Mouse (Mus musculus) heart, postnatal 14 days (tissue): ENCODE results near the gene Rab40c. TPM values are rescaled to one million over a fixed set of nuclear protein-coding genes. Genes with fewer than 3 reads are reported as not detected.
A peak's percentile ranks its signal among the peaks of the same experiment; 100 is the strongest.

Source experiments
- DNase-seq, 2 experiments: peaks; one replicate each; pipeline ENCODE4 v3.0.0; 2021 to 2022
- intact Hi-C: fragments of 180-260 bp; cut with DNase I; formaldehyde crosslinking; loops from one replicate; pipeline ENCODE4 v1.15.1; 2025
- total RNA-seq, 2 experiments: library from RNA; stranded (reverse); gene quantifications; 2 replicates each; pipeline ENCODE4 v1.2.3; 2021

The Rab40c gene
- total RNA-seq, 2 experiments from 2014 or later, result 14.4 to 20.0 TPM

DNA sequence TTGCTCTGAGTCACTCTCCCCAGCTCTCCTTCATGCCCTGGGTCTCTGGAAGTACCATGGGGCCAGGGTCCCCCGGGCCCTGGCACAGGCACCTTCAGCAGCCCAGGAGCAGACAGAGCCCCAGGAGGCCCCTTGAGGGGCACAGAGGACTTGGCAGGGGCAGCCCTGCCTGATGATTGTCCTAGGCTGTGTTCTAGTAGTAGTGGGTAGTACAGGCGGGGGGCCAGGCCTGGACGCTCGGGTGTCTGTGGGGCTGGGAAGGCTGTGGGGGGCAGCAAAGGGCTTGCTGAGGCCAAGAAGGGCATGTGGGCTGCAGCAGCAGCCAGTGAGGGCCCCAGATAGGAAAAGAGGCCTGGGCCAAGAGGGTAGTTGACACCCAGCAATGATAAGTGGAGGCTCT lies 28.0 kb upstream of the Rab40c start:
- no peak for DNase-seq
- intact Hi-C loops, result no loop called here

DNA sequence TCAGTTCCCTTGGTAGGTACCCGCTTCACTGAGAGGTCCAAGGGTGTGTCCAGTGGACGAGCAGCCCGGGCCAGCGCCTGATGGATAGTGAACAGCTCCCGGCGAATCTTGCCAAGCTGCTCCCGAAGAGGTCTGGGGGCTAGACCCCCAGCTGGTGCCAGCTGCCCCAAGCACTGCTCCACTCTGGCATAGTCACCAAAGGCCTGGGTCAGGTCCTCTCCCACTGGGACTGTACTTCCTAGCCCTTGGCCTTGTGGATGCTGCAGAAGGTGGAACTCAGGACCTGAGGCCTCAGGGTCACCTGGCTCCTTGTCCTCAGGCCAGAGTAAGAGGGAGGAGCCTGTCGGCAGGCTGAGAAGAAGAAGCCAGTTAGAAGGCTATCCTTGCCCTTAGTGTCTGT lies 27.4 kb upstream of the Rab40c start:
- intact Hi-C loops, result no loop called here
- no peak for DNase-seq

DNA sequence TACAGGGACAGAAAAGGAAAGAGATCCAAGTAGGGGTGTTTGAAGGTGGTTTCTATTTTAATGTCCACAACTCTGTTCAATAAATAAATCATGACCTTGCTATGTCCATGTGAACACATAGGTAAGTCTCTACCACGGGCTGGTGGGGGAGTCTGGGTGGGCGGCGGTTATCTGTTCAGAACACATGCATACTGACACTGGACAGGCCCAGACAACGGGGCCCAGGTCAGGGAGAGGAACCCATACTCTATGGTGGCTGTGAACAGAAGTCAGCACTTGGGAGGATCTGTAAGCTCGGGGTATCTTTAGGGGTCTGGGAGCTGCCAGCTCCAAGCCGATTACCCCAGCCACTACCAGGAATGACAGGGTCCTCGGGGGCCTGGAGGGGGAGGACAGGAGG lies 26.8 kb upstream of the Rab40c start:
- intact Hi-C loops, result no loop called here

GRCm38 (mm10) chr17:25945517-25946155 lies 26.1 kb upstream of the Rab40c start:
- DNase-seq, result peak; percentile 33 to 55
- intact Hi-C loops, result no loop called here

More for the DNA sequence above, 26.8 kb upstream of the Rab40c start:
- no peak for DNase-seq

DNA sequence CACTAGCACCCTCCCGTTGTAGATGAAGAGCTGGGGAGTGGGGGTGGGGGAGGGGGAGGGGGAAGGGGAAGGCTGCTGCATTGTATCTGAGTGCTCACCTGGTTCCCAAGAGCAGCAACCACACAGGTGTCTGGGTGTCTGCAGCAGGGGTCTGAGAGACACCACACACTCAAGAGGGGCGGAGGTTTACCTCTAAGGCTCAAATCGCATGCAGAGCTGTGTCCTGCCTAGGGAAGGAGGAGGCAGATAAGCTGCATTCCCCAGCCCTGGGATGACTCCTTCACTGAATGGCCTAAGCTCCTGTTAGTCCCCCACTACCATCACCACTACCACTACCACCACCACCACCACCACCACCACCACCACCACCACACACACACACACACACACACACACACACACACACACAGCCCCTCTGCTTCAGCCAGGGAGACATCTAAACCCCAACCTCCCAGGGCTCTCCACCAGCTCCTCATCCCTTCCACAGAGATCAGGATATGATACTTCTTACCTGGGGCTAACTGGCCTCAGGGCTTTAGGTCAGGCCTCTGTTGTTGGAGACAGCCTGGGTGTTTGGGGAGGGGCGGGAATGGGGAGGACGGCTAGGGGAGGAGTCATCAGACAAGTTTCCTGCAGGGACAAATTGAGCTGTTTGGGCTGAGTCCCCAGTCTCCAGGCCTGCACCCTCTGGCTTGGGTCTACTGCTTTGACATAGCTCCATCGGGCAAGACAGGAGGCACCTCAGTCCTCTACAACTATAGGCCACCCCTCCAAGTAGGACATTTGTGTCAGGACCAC lies 25.0 kb upstream of the Rab40c start, which contains the start of the genes Pigq and Nhlrc4:
Gene Pigq, minus strand, starts transcription at position 571 of the 798 bp plus-strand sequence.
Gene Nhlrc4, minus strand, starts transcription at position 596 of the 798 bp plus-strand sequence.
- intact Hi-C loops, result no loop called here
- DNase-seq, result no peak

- intact Hi-C loops, result no loop called here
Observed at GRCm38 (mm10) chr17:25943769-25944168, 24.2 kb upstream of the Rab40c start.

DNA sequence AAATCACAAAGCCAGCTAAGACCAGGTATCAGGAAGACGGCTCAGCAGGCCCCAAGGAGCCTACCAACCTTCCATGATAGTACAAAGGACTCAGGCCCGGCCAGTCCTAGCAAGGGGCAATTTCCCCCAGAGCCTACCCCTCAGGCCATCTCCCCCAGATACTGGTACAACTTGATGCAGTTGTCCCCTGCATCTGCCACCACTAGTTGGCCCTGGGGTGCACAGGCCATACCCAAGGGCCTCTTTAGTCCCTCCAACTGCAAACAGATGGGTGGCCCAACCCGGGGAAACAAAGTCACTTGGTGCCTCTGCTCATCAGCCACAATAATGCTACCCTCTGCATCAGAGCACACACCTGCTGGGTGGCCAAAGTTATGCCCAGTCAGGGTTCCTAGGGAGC lies 23.7 kb upstream of the Rab40c start:
- DNase-seq, result no peak
- intact Hi-C loops, result no loop called here

More at GRCm38 (mm10) chr17:25943769-25944168, 24.2 kb upstream of the Rab40c start:
- no peak for DNase-seq

DNA sequence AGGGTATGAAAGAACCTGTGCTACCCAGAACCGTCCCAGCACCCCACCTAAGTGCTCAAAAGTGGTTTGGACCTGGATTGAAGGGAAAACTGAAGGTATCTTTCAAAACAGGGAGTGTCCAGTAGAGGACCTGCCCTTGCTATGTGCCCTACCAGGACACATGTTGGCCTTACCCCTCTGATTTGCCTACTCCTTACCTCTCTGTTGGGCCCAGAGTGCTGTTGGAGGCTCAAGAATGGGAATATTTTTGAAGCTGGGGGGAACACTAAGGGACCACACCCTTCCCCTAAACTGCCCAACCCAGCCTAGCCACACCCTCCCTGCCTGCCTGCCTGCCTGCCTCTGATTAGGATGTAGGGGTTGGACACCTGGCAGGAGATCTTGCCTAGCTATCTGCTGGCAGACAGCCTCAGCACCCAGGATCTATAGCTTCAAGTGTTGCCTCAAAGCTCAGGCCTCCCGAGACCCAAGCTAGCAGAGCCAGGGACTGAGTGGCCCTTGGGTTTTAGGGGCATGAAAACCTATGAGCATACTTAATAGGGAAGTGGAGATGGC lies 23.1 kb upstream of the Rab40c start:
- intact Hi-C loops, result no loop called here
- no peak for DNase-seq

- intact Hi-C loops, result loop anchor here (2.0 kb wide), 1 partner anchor 43 kb away; the partner anchor contains the start of gene Capn15
- peak; percentile 86 to 88 for DNase-seq
Observed at GRCm38 (mm10) chr17:25941511-25942241, 22.1 kb upstream of the Rab40c start.

DNA sequence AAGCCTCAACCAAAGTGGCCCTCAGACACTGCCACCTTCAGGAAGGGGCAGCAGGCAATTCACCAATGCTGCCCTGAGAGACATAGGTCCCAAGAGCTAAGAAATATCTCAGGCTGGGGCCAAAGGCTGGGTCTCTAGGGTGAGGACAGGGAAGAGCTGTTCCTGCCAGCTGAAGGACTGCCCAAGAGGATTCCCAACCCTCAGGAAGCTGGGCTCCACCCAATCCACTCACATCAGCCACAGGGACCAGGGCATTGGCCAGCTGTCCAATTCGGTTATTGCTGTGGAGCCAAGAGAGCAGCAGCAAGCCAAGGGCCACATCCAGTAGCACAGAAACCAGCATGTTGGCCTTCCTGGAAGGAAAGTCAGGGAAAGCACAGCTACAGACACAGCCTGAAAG lies 15.0 kb upstream of the Rab40c start:
- intact Hi-C loops, result no loop called here
- DNase-seq, result no peak

- peak; percentile 40 to 72 for DNase-seq
- intact Hi-C loops, result loop anchor here (5.0 kb wide), 1 partner anchor 33 kb away; no protein-coding TSS in a partner anchor
Observed at GRCm38 (mm10) chr17:25925348-25925747, 5.8 kb upstream of the Rab40c start.

- peak in 1 of 2 experiments; percentile 22 for DNase-seq
- intact Hi-C loops, result no loop called here
Observed at GRCm38 (mm10) chr17:25922120-25922519, 2.6 kb upstream of the Rab40c start.

- intact Hi-C loops, result no loop called here
Observed at GRCm38 (mm10) chr17:25919786-25920642, 487 bp upstream of the Rab40c start.

DNA sequence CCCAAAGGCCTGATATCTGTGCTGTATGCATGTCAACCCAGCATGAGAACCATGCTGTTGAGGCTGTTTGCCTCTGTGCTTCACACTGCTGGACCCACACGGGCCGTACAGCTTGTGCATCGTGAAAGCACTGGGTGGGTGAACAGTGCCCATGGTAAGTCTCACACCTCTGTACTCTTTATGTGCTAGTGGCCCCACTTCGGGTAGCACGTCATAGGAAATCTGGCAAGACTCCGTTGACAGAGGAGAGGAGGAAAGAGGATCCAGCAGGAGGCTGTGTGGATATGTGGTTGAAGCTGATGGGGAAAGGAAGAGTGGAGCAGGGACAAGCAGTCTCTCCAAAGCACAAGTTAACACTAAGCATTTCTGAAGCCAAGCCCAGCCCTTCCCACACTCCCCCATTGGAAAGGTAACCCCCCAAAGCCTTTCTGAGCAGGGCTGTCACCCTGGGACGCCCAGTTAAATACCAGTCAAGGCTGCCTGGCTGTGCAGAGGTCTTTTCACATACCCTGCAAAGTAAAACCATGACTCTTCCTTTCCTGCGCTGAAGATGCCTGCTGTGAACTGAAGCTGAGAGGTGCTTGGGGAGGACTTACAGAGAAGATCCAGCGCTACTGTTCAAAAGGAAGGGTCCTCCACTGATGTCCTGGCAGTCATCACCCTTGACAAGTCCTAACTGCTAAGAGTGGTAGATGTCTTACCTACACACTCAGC lies 1.3 kb downstream of the Rab40c start:
- intact Hi-C loops, result no loop called here
- no peak for DNase-seq

More at GRCm38 (mm10) chr17:25919786-25920642, 487 bp upstream of the Rab40c start:
- peak; percentile 100 for DNase-seq

DNA sequence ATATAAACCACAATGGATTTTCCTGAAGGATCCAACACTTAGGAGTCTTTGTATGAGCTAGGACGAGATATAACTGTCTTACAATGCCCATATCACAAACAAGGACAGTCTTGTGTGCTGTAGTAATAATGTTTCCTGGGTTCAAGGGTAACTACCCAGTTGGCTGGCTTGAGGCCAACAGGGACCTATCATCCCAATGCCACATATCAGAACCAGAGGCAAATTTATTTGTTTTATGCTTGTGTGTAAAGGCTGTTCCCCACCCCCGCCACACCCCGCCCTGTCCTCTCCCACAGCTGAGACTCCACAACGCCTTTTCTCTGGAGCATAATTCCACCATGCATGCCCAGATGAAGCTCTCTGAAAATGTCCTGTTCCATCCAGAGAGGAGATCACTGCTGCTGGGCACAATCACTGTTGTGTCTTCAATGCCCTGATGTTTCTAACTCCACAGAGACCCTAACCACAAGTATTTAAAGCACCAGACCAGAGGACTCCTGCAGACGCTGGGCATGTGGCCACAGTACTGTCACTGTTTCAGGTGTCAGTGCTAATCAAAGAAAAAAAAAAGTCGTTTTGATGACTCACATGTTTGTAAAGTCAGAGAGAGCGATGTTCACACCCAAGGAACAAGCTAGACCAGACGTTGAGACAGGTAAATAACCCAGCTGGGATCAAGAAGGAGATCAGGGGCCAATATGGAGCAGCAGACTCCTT lies 2.4 kb downstream of the Rab40c start:
- intact Hi-C loops, result no loop called here

DNA sequence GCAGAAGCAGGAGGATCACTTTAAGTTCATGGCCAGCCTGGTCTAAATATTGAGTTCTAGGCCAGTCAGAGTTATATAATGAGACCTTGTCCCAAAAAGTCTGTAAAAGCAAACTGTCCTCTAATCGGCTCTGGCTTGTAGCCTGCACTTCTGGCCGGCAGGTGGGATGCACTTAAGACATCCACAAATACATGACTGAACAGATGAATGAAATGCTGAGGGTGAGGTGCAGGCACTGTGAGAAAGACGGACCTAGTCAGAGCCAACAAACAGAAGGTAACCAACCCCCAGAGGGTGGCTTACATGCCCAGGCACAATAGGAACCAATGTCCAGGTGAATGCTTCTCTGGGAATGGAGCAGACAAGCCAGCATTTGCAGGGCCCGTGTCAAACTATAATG lies 5.2 kb downstream of the Rab40c start:
- DNase-seq, result no peak
- intact Hi-C loops, result no loop called here

More for the DNA sequence above, 2.4 kb downstream of the Rab40c start:
- DNase-seq, result no peak

DNA sequence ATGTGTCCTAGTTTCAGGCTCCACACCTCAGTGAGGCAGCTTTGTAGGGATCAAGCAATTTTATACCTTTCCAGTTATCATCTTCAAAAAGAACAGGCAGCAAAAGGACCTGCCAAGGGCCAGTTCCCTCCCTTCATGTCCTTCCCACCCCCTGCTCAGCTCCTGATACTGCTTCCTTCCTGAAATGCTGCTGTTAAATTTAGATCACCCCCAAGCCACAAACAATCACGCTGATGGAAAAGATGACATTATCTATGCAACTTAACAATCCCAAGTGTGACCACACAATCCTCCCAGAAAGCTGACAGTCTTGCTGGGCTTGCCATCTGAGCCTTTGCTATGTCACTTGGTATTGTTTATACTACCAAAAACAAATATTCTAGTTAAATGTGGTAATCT lies 5.7 kb downstream of the Rab40c start:
- peak in 1 of 2 experiments; percentile 18 for DNase-seq
- intact Hi-C loops, result loop anchor here (2.0 kb wide), 1 partner anchor 17 kb away; no protein-coding TSS in a partner anchor
